Mouse (Mus musculus): ENCODE measurements around the gene Dapl1. TPM values are rescaled to one million over a fixed set of nuclear protein-coding genes. Genes with fewer than 3 reads are reported as not detected.
A peak's percentile ranks its signal among the peaks of the same experiment; 100 is the strongest.

Gene Dapl1
- polyA plus RNA-seq, 1 experiment from 2014 or later, result 8.5 TPM

GRCm38 (mm10) chr2:59529574-59530080 lies 45.2 kb downstream of the Dapl1 start:
- no peaks in the 10 kb centered on the region for H3K36me3 ChIP-seq (replicated peaks)
- H3K27ac ChIP-seq (replicated peaks), result peak overlapping the region; percentile 81
- no peaks in the 10 kb centered on the region for H3K9me3 ChIP-seq
- H3K4me3 ChIP-seq, result no peak overlapping the region
- WGBS, result 54% methylated on average over 17 of the region's 17 CpGs
- H3K27me3 ChIP-seq (replicated peaks; ENCODE audit: low read depth, poor library complexity, severe bottlenecking), result no peaks in the 10 kb centered on the region
- H3K4me1 ChIP-seq, result peaks cover 47% of the 10 kb centered on the region
- peak; percentile 76 for DNase-seq (ENCODE audit: low spot score)

DNA sequence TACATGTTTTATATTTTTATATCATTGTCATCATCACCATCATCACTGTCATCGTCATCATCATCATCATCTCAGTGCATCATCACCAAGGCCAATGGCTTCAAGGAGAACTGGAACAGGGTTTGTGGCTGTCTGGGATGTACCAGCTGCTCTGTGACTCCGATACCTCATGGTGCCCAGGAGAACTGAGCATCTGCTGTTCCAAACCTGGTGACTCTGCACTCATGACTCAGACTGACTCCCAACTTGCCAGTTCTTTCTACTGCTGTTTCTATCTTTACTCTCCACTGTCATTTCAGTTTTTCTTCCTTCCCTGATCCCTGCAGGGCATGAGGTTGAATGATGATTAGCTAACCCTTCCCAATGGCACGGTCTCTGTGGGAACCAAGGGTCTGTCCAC lies 46.4 kb downstream of the Dapl1 start:
- no peak overlapping the region for H3K27ac ChIP-seq (replicated peaks)
- H3K4me1 ChIP-seq, result peaks cover 44% of the 10 kb centered on the region
- 92% methylated on average over 3 of the region's 3 CpGs for WGBS
- H3K27me3 ChIP-seq (replicated peaks; ENCODE audit: low read depth, poor library complexity, severe bottlenecking), result no peaks in the 10 kb centered on the region
- no peak overlapping the region for H3K4me3 ChIP-seq
- H3K9me3 ChIP-seq, result no peaks in the 10 kb centered on the region
- DNase-seq (ENCODE audit: low spot score), result no peak
- no peaks in the 10 kb centered on the region for H3K36me3 ChIP-seq (replicated peaks)

GRCm38 (mm10) chr2:59532999-59533398 lies 48.5 kb downstream of the Dapl1 start:
- Histone ChIP-seq H3K27me3 (replicated peaks; ENCODE audit: low read depth, poor library complexity, severe bottlenecking) (no peaks in the 10 kb centered on the region), H3K36me3 (replicated peaks) (no peaks in the 10 kb centered on the region), H3K4me3 (no peak overlapping the region), H3K4me1 (peaks cover 40% of the 10 kb centered on the region), H3K9me3 (no peaks in the 10 kb centered on the region), H3K27ac (replicated peaks) (no peak overlapping the region)
- DNase-seq (ENCODE audit: low spot score), result no peak
- WGBS, result 85% methylated on average over 3 of the region's 3 CpGs

- no peaks in the 10 kb centered on the region for H3K36me3 ChIP-seq (replicated peaks)
- H3K9me3 ChIP-seq, result no peaks in the 10 kb centered on the region
- H3K4me3 ChIP-seq, result no peak overlapping the region
- peak overlapping the region; percentile 31; the same call in 1 of the 2 replicates for H3K27ac ChIP-seq (replicated peaks)
- H3K27me3 ChIP-seq (replicated peaks; ENCODE audit: low read depth, poor library complexity, severe bottlenecking), result no peaks in the 10 kb centered on the region
- peaks cover 45% of the 10 kb centered on the region for H3K4me1 ChIP-seq
- DNase-seq (ENCODE audit: low spot score), result no peak
- 89% methylated on average over 10 of the region's 10 CpGs for WGBS
Measured at GRCm38 (mm10) chr2:59533504-59533903, 49.1 kb downstream of the Dapl1 start.

DNA sequence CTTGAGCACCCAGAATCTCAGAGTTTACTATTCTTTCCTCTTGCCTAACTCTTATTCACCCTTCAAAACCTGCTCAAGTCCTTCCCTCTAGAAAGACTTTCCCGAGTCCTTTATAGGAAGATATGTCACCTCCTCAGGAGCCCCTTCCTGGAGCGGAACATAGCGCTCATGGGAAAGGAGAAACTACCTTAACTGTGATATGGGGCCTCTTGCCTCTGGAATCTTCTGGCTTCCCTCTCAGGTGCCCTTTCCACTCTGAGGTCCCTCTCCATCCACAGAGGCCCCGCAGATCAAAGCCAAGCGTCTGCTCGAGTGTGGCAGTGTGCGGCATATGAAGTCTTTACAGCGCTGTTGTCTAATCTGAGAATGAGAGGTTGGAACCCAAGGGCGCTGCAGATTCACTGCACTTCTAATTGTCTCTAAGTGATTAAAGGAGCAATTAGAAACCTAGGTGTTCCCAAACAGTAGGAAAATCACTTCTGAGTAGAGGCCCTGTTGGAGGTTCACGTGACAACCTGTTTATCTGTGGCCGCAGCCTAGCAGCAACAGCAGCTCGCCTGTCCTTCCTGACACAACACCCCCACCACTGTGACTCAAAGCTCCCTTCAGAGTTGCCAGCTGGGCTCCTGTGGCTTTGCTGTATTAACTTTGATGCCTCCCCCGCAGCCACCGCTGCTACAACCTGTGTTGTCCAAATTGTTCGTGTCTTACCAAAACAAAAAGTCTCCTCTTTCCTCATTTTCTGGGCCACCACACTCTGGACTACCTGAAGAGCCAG lies 49.7 kb downstream of the Dapl1 start:
- 77% methylated on average over 15 of the region's 15 CpGs for WGBS
- H3K27me3 ChIP-seq (replicated peaks; ENCODE audit: low read depth, poor library complexity, severe bottlenecking), result no peaks in the 10 kb centered on the region
- DNase-seq (ENCODE audit: low spot score), result no peak
- no peak overlapping the region for H3K4me3 ChIP-seq
- H3K36me3 ChIP-seq (replicated peaks), result no peaks in the 10 kb centered on the region
- no peaks in the 10 kb centered on the region for H3K9me3 ChIP-seq
- peaks cover 43% of the 10 kb centered on the region for H3K4me1 ChIP-seq
- peak overlapping the region; percentile 31; the same call in 1 of the 2 replicates for H3K27ac ChIP-seq (replicated peaks)

GRCm38 (mm10) chr2:59536958-59537357 lies 52.5 kb downstream of the Dapl1 start:
- WGBS, result 94% methylated on average over 2 of the region's 2 CpGs
- H3K27ac ChIP-seq (replicated peaks), result no peak overlapping the region
- H3K36me3 ChIP-seq (replicated peaks), result no peaks in the 10 kb centered on the region
- no peak overlapping the region for H3K4me3 ChIP-seq
- no peaks in the 10 kb centered on the region for H3K9me3 ChIP-seq
- H3K4me1 ChIP-seq, result peaks cover 42% of the 10 kb centered on the region
- DNase-seq (ENCODE audit: low spot score), result no peak
- H3K27me3 ChIP-seq (replicated peaks; ENCODE audit: low read depth, poor library complexity, severe bottlenecking), result no peaks in the 10 kb centered on the region

DNA sequence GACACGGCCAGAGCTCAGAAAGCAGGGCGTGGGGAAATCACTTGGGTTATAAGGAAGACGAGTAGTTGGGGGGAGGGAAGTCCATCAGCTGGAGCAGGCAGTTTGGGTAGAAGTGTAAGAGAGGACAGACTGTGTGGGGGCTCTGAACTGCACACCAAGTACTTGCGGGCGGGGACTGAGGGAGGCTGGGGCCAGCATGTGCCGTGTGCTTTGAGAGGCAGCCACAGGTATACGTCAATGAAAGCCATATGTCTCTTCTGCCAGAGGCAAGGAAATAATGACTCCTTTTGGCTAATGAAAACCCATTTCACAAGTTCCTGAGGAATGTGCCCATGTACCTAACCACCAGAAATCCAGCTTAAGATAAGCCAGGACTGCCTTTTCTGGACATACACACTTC lies 53.6 kb downstream of the Dapl1 start:
- peak; percentile 43 for DNase-seq (ENCODE audit: low spot score)
- Histone ChIP-seq H3K36me3 (replicated peaks) (no peaks in the 10 kb centered on the region), H3K9me3 (no peaks in the 10 kb centered on the region), H3K4me1 (peaks cover 48% of the 10 kb centered on the region), H3K4me3 (no peak overlapping the region), H3K27ac (replicated peaks) (no peak overlapping the region), H3K27me3 (replicated peaks; ENCODE audit: low read depth, poor library complexity, severe bottlenecking) (no peaks in the 10 kb centered on the region)
- 44% methylated on average over 7 of the region's 7 CpGs for WGBS

DNA sequence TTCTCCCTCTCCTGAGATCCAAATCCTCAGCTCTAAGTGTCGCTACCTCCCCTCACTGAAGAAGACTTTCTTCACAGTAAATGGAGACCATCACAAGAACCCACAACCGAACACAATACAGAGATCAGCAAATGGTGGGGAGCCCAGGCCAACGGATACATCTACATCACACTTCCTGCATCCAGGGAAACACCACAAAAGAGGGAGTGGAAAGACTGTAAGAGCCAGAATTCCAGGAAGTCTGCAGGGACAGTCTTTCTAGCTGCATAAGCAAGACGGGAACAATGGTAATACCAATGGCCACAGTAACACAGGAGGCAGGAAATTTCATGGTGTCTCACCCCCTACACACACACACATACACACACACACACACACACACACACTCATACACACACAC lies 55.3 kb downstream of the Dapl1 start:
- Histone ChIP-seq H3K36me3 (replicated peaks) (no peaks in the 10 kb centered on the region), H3K27me3 (replicated peaks; ENCODE audit: low read depth, poor library complexity, severe bottlenecking) (no peaks in the 10 kb centered on the region), H3K4me1 (peaks cover 49% of the 10 kb centered on the region), H3K4me3 (no peak overlapping the region), H3K27ac (replicated peaks) (no peak overlapping the region), H3K9me3 (no peaks in the 10 kb centered on the region)
- 67% methylated on average over 4 of the region's 4 CpGs for WGBS
- no peak for DNase-seq (ENCODE audit: low spot score)

GRCm38 (mm10) chr2:59541121-59541887 lies 56.9 kb downstream of the Dapl1 start:
- Histone ChIP-seq H3K27me3 (replicated peaks; ENCODE audit: low read depth, poor library complexity, severe bottlenecking) (no peaks in the 10 kb centered on the region), H3K4me1 (peaks cover 56% of the 10 kb centered on the region), H3K9me3 (no peaks in the 10 kb centered on the region), H3K4me3 (no peak overlapping the region), H3K36me3 (replicated peaks) (no peaks in the 10 kb centered on the region), H3K27ac (replicated peaks) (0 out of 2 replicates have a peak overlapping the region, but pooled peaks have one; percentile 14)
- 27% methylated on average over 11 of the region's 11 CpGs for WGBS
- DNase-seq (ENCODE audit: low spot score), result peak; percentile 87

DNA sequence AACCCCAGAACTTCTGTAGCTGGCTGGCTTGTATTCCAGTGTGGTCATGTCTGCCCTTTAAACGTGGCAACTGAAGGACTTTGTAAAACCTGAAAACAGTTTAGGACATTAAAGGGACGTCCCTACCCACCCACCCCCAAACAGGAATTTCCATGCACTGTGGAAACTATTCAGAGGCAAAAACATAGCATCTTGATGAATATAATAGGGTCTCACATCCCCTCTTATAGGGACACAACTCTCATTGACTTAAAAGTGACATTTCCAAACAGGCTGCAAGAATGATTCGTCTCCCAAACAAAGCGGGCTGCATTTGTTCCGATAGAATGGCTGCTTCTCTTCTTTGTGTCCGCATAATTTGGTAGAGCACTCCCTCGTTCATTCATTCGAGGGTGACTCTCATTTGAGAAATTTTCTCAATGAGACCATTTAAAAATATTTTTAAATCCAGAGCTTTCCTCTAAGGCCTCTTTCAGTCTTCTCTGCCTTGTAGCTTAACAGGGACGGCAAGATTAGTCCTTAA lies 59.2 kb downstream of the Dapl1 start:
- WGBS, result 50% methylated on average over 9 of the region's 9 CpGs
- Histone ChIP-seq H3K4me1 (peaks cover 43% of the 10 kb centered on the region), H3K27ac (replicated peaks) (peak overlapping the region; percentile 55; the same call in 1 of the 2 replicates), H3K36me3 (replicated peaks) (no peaks in the 10 kb centered on the region), H3K27me3 (replicated peaks; ENCODE audit: low read depth, poor library complexity, severe bottlenecking) (no peaks in the 10 kb centered on the region), H3K4me3 (no peak overlapping the region), H3K9me3 (no peaks in the 10 kb centered on the region)
- no peak for DNase-seq (ENCODE audit: low spot score)

GRCm38 (mm10) chr2:59544237-59544909 lies 59.9 kb downstream of the Dapl1 start:
- peaks cover 43% of the 10 kb centered on the region for H3K4me1 ChIP-seq
- no peaks in the 10 kb centered on the region for H3K9me3 ChIP-seq
- no peak for DNase-seq (ENCODE audit: low spot score)
- no peaks in the 10 kb centered on the region for H3K36me3 ChIP-seq (replicated peaks)
- WGBS, result 19% methylated on average over 13 of the region's 13 CpGs
- no peak overlapping the region for H3K4me3 ChIP-seq
- H3K27ac ChIP-seq (replicated peaks), result peak overlapping the region; percentile 67; the same call in 1 of the 2 replicates
- no peaks in the 10 kb centered on the region for H3K27me3 ChIP-seq (replicated peaks; ENCODE audit: low read depth, poor library complexity, severe bottlenecking)

GRCm38 (mm10) chr2:59545001-59545400 lies 60.5 kb downstream of the Dapl1 start:
- H3K27me3 ChIP-seq (replicated peaks; ENCODE audit: low read depth, poor library complexity, severe bottlenecking), result no peaks in the 10 kb centered on the region
- H3K27ac ChIP-seq (replicated peaks), result no peak overlapping the region
- WGBS, result 29% methylated on average over 7 of the region's 7 CpGs
- DNase-seq (ENCODE audit: low spot score), result no peak
- no peak overlapping the region for H3K4me3 ChIP-seq
- H3K9me3 ChIP-seq, result no peaks in the 10 kb centered on the region
- no peaks in the 10 kb centered on the region for H3K36me3 ChIP-seq (replicated peaks)
- peaks cover 43% of the 10 kb centered on the region for H3K4me1 ChIP-seq
